Mouse (Mus musculus): Measurements from ENCODE around the gene Nckap5. TPM values are rescaled to one million over a fixed set of nuclear protein-coding genes. Genes with fewer than 3 reads are reported as not detected.

The Nckap5 gene
- polyA plus RNA-seq, 2 experiments, result 0.31 to 1.3 TPM

DNA sequence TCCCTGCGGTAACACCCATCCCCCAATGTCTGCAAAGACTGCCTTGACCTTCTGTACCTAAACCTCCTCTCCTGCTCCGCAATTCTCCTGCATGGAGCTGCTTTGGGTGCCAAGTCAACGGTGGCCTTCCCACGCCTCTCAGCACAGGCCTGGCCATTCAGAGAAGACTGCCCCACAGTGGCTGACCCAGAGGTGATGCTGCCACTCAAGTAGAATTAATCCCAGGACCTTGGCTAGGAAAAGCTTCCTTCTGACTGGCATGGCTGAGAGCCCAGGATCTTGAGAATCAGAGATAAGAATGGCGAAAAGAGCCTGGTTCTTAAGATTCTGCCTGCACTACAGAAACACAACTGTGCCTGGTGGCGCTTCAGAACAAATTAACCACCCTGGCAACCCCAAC is 678.4 kb downstream of the Nckap5 start:
- DNase-seq (ENCODE audit: low read depth in 3 of 3, low spot score in 3 of 3) (no peak), ATAC-seq (ENCODE audit: insufficient read depth) (no peak)
- H3K9me3 ChIP-seq (ENCODE audit: control insufficient read depth, low read length), result no peaks in the 10 kb centered on the region
- H3K9ac ChIP-seq (replicated peaks), result no peak overlapping the region
- H3K4me1 ChIP-seq (replicated peaks; ENCODE audit: control insufficient read depth in 2 of 2, insufficient read depth in 2 of 2, low read length in 1 of 2), result no peaks in the 10 kb centered on the region
- TF ChIP-seq EP300 (IDR thresholded peaks at IDR 0.05; ENCODE audit: low read depth), result no peak
- no peak for TF ChIP-seq CTCF (IDR thresholded peaks at IDR 0.05; ENCODE audit: low read depth)
- no peak overlapping the region for H3K27ac ChIP-seq
- H3K4me3 ChIP-seq (ENCODE audit: insufficient read depth in 1 of 2, low read depth in 2 of 2, low read length in 2 of 2), result no peak overlapping the region
- no peak overlapping the region for H3K4me2 ChIP-seq (ENCODE audit: low read depth)
- no peaks in the 10 kb centered on the region for H3K27me3 ChIP-seq (ENCODE audit: control insufficient read depth, insufficient read depth, low read length)
- no peaks in the 10 kb centered on the region for H3K36me3 ChIP-seq (replicated peaks; ENCODE audit: control insufficient read depth, insufficient read depth, low read depth)
- 53% methylated on average over 6 of the region's 6 CpGs for WGBS (ENCODE audit: insufficient replicate concordance)

GRCm38 (mm10) chr1:126149966-126150365 is 680.6 kb downstream of the Nckap5 start:
- H3K27ac ChIP-seq, result no peak overlapping the region
- H3K4me2 ChIP-seq (ENCODE audit: low read depth), result no peak overlapping the region
- H3K4me3 ChIP-seq (ENCODE audit: insufficient read depth in 1 of 2, low read depth in 2 of 2, low read length in 2 of 2), result no peak overlapping the region
- no peak overlapping the region for H3K9ac ChIP-seq (replicated peaks)
- no peaks in the 10 kb centered on the region for H3K36me3 ChIP-seq (replicated peaks; ENCODE audit: control insufficient read depth, insufficient read depth, low read depth)
- ATAC-seq (ENCODE audit: insufficient read depth) (no peak), DNase-seq (ENCODE audit: low read depth in 3 of 3, low spot score in 3 of 3) (no peak)
- H3K9me3 ChIP-seq (ENCODE audit: control insufficient read depth, low read length), result no peaks in the 10 kb centered on the region
- no peaks in the 10 kb centered on the region for H3K27me3 ChIP-seq (ENCODE audit: control insufficient read depth, insufficient read depth, low read length)
- TF ChIP-seq EP300 (IDR thresholded peaks at IDR 0.05; ENCODE audit: low read depth) (no peak), CTCF (IDR thresholded peaks at IDR 0.05; ENCODE audit: low read depth) (no peak)
- H3K4me1 ChIP-seq (replicated peaks; ENCODE audit: control insufficient read depth in 2 of 2, insufficient read depth in 2 of 2, low read length in 1 of 2), result no peaks in the 10 kb centered on the region

DNA sequence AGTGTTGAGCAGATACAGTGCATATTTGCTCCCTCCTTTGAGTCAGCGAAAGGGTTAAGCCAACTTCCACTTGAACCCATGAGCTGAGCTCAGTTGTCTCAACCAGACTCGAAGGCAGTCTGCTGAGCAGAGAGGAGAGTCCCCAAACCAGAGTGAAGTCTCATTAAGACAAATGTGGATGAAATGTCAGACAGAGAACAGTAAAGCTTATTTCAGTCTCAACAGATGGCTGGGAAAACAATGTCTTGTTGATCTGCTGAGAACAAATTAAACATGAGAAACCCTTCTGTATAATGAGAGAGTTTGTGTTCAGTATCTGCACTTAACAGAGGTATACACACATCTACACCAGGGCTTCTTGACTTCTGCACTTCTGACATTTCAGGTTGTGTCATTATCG is 694.9 kb downstream of the Nckap5 start:
- DNase-seq (ENCODE audit: low read depth in 3 of 3, low spot score in 3 of 3) (no peak), ATAC-seq (ENCODE audit: insufficient read depth) (no peak)
- Histone ChIP-seq H3K9me3 (ENCODE audit: control insufficient read depth, low read length) (no peaks in the 10 kb centered on the region), H3K4me2 (ENCODE audit: low read depth) (no peak overlapping the region), H3K27me3 (ENCODE audit: control insufficient read depth, insufficient read depth, low read length) (no peaks in the 10 kb centered on the region), H3K36me3 (replicated peaks; ENCODE audit: control insufficient read depth, insufficient read depth, low read depth) (no peaks in the 10 kb centered on the region), H3K9ac (replicated peaks) (no peak overlapping the region), H3K27ac (no peak overlapping the region), H3K4me3 (ENCODE audit: insufficient read depth in 1 of 2, low read depth in 2 of 2, low read length in 2 of 2) (no peak overlapping the region), H3K4me1 (replicated peaks; ENCODE audit: control insufficient read depth in 2 of 2, insufficient read depth in 2 of 2, low read length in 1 of 2) (no peaks in the 10 kb centered on the region)
- TF ChIP-seq EP300 (IDR thresholded peaks at IDR 0.05; ENCODE audit: low read depth) (no peak), CTCF (IDR thresholded peaks at IDR 0.05; ENCODE audit: low read depth) (no peak)
- WGBS (ENCODE audit: insufficient replicate concordance), result 60% methylated on average over 3 of the region's 3 CpGs

DNA sequence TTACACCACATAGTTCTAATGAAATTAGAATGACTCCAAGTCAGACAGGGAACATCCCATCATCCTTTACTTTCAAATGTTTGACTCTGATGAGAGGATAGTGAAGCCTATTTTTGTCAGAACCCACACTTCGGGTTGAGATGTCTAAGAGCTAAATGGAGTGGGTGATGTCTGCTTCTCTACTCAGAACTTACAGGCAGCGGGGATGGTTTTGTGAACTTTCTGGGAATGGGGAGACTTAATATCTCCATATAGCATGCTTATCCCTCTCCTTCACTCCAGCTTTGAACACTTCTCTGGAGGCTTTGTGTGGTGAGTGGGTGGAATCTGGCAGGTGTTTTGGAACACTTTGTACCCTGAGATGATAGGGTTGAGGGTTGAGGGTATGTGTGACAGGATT is 698.3 kb downstream of the Nckap5 start:
- no peak overlapping the region for H3K9ac ChIP-seq (replicated peaks)
- no peaks in the 10 kb centered on the region for H3K27me3 ChIP-seq (ENCODE audit: control insufficient read depth, insufficient read depth, low read length)
- no peaks in the 10 kb centered on the region for H3K9me3 ChIP-seq (ENCODE audit: control insufficient read depth, low read length)
- no peaks in the 10 kb centered on the region for H3K36me3 ChIP-seq (replicated peaks; ENCODE audit: control insufficient read depth, insufficient read depth, low read depth)
- H3K4me3 ChIP-seq (ENCODE audit: insufficient read depth in 1 of 2, low read depth in 2 of 2, low read length in 2 of 2), result no peak overlapping the region
- no peak overlapping the region for H3K27ac ChIP-seq
- WGBS (ENCODE audit: insufficient replicate concordance), result 64% methylated on average over 2 of the region's 2 CpGs
- no peak for DNase-seq (ENCODE audit: low read depth in 3 of 3, low spot score in 3 of 3)
- ATAC-seq (ENCODE audit: insufficient read depth), result no peak
- no peaks in the 10 kb centered on the region for H3K4me1 ChIP-seq (replicated peaks; ENCODE audit: control insufficient read depth in 2 of 2, insufficient read depth in 2 of 2, low read length in 1 of 2)
- H3K4me2 ChIP-seq (ENCODE audit: low read depth), result no peak overlapping the region
- TF ChIP-seq CTCF (IDR thresholded peaks at IDR 0.05; ENCODE audit: low read depth), result no peak
- TF ChIP-seq EP300 (IDR thresholded peaks at IDR 0.05; ENCODE audit: low read depth), result no peak

GRCm38 (mm10) chr1:126129129-126129528 is 701.5 kb downstream of the Nckap5 start:
- Histone ChIP-seq H3K9me3 (ENCODE audit: control insufficient read depth, low read length) (no peaks in the 10 kb centered on the region), H3K4me1 (replicated peaks; ENCODE audit: control insufficient read depth in 2 of 2, insufficient read depth in 2 of 2, low read length in 1 of 2) (no peaks in the 10 kb centered on the region), H3K36me3 (replicated peaks; ENCODE audit: control insufficient read depth, insufficient read depth, low read depth) (no peaks in the 10 kb centered on the region), H3K27ac (no peak overlapping the region), H3K27me3 (ENCODE audit: control insufficient read depth, insufficient read depth, low read length) (no peaks in the 10 kb centered on the region), H3K4me2 (ENCODE audit: low read depth) (no peak overlapping the region), H3K9ac (replicated peaks) (no peak overlapping the region), H3K4me3 (ENCODE audit: insufficient read depth in 1 of 2, low read depth in 2 of 2, low read length in 2 of 2) (no peak overlapping the region)
- no peak for DNase-seq (ENCODE audit: low read depth in 3 of 3, low spot score in 3 of 3)
- no peak for ATAC-seq (ENCODE audit: insufficient read depth)
- 17% methylated on average over 1 of the region's 1 CpGs for WGBS (ENCODE audit: insufficient replicate concordance)
- no peak for TF ChIP-seq CTCF (IDR thresholded peaks at IDR 0.05; ENCODE audit: low read depth)
- TF ChIP-seq EP300 (IDR thresholded peaks at IDR 0.05; ENCODE audit: low read depth), result no peak

Measured in liver, embryonic 14.5 days (tissue).